Mouse (Mus musculus) monocyte, adult 2 months (primary cell): ENCODE data around the gene Fam43b.
"Not testable (repeated sequence)": the region's sequence is repeated elsewhere in the genome, so short reads cannot be mapped to it uniquely, and the experiment has no call there.

ENCODE experiments used
- DNase-seq, 2 experiments: peaks; one replicate each; pipeline ENCODE4 v3.0.0; 2022; ENCODE audit warnings: low spot score in 2 of 2, low read depth in 1 of 2

Gene Fam43b

DNA sequence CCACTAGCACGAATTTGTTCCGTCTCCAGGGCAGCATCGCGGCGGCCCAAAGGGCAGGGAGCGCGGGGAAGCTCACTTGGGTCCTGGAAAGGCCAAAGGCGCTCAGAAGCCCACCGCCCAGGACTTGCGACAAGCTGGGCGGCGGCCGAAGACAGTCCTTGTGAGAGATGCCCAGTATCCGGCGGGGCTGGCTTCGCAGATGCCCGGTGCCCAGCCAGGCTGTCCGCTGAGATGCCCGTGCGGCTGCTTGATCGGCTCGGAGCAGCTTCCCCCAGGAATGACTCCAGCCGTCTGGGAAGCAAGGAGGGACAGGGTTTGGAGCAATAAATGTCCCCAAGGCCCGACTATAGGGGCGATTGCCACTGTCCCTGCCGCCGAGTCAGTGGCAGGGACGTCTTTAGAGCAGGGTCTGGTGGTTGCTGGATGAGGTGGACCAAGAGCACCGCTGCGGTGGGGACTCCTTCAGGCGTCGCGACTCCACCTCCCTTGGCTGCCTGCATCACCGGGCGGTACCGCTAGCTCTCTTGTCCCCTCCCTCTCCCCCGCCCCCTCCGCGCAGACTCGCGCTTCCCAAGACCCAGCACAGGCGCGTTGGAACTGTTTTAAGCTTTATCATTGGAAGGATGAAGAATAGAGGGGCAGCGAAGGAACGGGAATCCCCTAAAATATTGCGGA lies at the start of gene Fam43b:
Fam43b (minus strand) TSS at position 558 of the 675 bp plus-strand sequence.
- no peak for DNase-seq

DNA sequence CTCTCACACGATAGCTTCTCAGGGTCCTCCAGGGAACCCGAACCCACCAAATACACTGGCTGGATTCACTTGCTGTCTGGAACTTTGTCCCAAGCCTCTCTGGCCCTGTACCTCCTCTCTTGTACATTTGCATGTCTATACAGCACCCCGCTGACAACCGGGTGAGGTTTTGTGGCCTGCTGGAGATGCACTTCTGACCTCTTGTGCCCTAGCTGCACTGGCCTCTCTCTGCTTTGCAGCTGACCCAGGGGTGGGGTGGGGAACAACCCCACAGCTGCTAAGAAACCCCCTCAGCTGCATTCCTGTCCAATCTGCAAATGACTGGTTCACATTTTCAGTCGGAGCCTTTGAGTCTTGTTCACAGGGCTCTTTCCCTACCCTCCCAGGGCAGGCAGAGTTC lies 48.6 kb upstream of the Fam43b start:
- DNase-seq: no peak

GRCm38 (mm10) chr4:138440062-138440461 lies 43.7 kb upstream of the Fam43b start:
- DNase-seq: no peak

DNA sequence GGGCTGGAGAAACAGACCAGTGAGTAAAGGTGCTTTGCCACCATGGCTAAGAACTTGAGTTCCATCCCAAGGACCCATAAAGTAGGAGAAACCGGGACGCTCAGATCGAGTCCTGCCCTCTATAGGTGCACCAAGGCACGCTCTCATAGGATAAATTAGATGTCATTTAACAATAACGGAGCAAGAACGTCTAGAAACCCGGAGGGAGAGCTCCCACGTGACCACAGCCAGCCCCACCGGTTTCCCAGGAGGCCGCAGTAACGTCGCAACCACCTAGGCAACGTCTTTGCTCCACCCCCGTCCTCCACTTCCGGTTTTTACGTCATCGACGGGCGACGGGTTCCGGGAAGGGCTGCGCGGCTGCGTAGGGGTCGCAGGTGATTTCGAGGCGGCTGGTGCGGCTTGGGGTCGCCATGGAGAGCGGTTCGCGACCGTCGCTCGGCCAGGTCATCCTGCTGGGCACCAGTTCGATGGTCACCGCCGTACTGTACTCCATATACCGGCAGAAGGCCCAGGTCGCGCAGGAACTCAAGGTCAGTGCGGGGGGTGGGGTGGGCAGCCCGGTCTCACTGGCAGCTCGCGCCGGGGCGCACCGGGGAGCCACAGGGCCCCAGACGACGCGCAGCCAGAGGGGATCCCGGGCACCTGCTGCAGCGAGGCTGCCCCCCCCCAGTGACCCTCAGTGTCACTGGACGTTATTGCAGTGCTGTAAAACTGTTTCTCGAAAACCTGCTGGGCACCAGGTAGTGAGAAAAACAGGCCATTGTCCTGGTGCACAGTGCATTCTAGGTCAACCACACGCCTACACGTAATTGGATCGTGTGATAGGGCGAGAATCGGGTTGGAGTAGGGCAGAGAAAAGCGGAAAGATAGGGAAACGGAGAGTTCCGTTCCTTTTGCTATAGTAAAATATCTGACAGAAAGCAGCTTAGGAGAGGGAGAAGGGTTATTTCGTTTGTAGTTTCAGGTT lies 38.3 kb upstream of the Fam43b start, which contains the start of gene Mul1:
Mul1 (plus strand) TSS at position 325 of the 970 bp plus-strand sequence.
- DNase-seq: peak; percentile 69 to 92

DNA sequence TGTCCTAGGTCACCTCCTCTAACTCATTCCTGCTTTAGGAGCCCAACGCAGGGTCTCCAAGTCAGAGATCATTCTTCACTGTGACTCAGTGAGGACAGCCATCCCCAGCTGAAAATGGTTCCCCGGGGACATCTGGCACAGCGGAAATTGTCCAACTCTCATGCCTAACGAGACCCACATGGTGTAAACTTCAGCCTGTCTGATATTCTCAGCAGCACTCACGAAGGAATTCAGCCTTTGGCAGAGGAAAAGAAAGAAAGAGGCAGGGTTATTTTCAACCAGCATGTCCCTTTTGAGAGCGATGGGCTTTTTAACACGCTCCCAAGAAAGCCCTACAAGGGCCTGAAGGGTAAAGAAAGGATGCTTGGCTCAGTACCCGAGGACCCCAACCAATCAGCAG lies 35.0 kb upstream of the Fam43b start:
- DNase-seq: no peak

DNA sequence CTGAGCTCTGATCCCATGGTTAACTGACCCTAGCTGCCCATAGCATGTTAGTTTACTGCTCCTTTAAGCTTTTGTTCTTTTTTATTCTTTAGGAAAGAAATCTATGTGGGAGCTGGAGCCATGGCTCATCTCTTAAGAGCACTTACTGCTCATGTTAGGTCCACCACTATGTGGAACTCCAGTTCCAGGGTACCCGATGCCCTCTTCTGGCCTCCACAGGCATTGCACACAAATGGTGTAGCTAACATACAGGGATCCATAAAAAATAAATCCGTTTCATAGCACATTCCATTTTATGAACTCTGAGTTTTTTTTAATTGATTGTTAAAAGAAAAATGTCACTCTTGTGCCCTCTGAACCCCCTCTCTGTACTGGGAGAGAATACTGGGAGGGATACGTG lies 33.5 kb upstream of the Fam43b start:
- no peak for DNase-seq

GRCm38 (mm10) chr4:138426778-138427705 lies 30.7 kb upstream of the Fam43b start:
- DNase-seq: peak; percentile 42 to 62

GRCm38 (mm10) chr4:138425604-138426003 lies 29.3 kb upstream of the Fam43b start:
- DNase-seq: not testable (repeated sequence)

DNA sequence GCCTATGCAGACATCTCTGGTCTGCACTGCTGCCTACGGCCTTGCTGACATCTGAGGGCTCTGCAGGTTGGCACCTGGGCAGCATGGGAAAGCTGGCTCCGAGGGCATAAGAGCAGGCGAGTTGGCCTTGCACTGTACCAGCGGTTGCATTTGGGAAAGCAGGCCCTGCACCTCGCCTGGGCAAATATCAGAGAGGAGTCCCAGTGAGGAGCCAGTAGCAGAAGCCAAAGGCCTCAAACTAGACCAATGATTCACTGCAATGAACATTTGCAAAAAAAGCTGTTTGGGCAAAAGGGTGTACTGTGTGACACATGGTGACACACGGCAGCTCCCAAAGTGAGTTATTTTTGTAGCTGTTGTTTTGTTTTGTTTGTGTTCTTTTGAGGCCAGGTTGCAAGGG lies 28.7 kb upstream of the Fam43b start:
- DNase-seq: no peak

- DNase-seq: no peak
These were observed 22.1 kb upstream of the Fam43b start for GRCm38 (mm10) chr4:138418340-138418957.

GRCm38 (mm10) chr4:138417882-138418281 lies 21.6 kb upstream of the Fam43b start:
- DNase-seq: no peak

DNA sequence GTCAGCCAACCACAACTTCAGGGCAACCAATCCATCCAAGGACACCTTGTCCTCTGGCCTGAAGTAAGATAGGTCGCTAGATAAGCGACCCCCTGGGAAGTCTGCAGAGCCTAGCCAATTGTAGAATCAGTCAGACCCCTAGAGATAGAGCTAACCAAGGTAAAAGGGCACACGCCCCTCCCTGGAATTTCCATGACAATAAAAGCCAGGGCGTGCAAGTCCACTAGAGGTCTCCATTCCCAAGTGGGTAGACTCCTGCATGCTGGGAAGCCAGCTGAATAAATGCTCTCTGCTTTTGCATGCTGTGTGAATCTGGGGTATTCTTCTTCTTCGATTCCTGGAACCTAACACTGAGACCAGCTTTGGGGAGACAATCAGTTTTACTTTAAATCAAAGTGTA lies 20.1 kb upstream of the Fam43b start:
- DNase-seq: no peak

DNA sequence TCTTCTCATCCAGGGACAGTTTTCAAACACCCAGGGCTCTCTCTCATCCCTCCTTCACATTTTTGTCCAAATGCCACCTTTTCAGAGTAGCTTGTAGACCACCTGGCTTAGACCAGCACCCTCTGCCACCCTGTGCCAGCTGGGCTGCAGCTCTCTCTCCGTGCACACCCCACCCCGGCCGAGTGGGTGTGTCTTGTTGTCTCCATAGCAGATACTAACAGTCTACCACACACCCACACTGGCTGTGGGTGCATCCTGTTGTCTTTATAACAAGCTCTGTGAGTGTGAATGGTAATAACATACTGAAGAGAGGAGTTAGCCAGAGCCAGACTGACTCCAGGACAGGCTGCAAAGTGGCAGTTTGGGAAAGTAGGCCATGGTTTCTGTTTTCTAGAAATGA lies 19.7 kb upstream of the Fam43b start:
- no peak for DNase-seq

DNA sequence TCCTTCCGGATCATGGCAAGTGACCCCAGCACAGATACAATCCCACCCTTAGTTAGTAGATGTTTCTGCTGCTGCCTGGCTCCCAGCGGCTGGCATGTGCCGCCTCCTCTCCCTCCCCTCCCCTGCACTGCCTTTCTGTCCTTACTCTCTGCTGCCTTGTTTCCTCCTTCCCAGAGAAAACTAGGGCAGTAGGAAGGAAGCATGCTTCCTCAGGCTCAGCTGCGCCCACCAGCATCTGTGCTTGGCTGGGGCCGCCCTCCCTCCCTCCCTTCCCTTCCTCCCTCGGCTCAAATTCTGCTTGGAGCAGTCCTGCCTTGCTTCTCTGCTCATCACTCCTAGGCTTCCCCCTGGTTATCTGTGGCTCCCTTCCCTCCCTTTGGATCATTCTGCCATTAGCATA lies 18.4 kb upstream of the Fam43b start:
- DNase-seq: no peak

- DNase-seq: no peak
These were observed 15.3 kb upstream of the Fam43b start for GRCm38 (mm10) chr4:138411504-138412121.

- no peak for DNase-seq
These were observed 14.7 kb upstream of the Fam43b start for GRCm38 (mm10) chr4:138411011-138411410.

- DNase-seq: no peak
These were observed 11.3 kb upstream of the Fam43b start for GRCm38 (mm10) chr4:138407479-138408194.

DNA sequence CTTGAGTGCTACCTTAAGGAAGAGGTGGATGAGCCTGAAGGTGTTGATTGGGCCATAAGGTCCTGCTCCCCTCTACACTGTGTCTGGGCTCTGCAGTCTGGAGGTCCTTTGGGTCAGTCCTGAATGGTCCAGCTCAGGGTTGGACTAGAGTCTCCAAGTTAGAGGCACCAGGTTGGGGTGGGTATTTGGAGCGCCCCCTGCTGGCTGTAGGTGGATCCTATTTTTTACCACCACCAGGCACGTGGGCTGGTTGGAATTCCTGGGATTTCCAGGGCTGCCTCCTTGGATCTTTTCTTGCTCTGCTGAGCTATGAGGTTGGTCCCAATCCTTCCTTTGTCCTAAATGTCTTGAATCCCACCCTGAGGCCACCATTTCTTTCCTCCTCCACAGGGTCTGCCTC lies 8.5 kb upstream of the Fam43b start:
- DNase-seq: no peak

DNA sequence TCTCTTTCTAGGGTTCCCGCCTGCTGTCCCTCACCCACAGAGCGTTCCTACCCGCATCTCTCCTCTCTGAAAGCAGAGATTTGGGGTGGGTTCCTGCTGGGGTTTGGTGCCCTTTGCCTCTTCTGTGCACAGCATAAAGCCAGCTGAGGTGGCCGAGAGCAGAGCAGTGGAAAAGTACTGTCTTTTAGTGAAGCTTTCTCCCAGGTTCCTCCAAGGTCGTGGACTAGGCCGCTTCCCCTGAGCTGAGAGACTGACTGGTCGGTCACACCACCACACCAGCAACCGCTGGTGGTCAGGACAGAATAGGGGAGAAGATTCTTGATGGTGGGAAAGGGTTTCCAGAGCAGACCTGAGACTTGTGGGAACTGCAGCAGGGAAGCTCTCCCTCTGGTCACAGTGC lies 383 bp upstream of the Fam43b start:
- DNase-seq: no peak
